Mouse (Mus musculus) lung, postnatal 0 days (tissue): ENCODE data around the gene Ankrd65.

ENCODE experiments used
- CTCF ChIP-seq: IDR thresholded peaks from 2 replicates; pipeline ENCODE4 v1.5.1; 2016; ENCODE audit warnings: antibody characterized with exemption, mild to moderate bottlenecking
- EP300 ChIP-seq: IDR thresholded peaks from 2 replicates; pipeline ENCODE4 v1.6.1; 2016; ENCODE audit warnings: antibody characterized with exemption, mild to moderate bottlenecking, control low read depth

- TF ChIP-seq CTCF = no peak
- TF ChIP-seq EP300 = no peak
These were observed 33.2 kb downstream of the Ankrd65 start for GRCm38 (mm10) chr4:155823443-155823842.
